Mouse (Mus musculus): ENCODE results near the gene Ptpru. TPM values are rescaled to one million over a fixed set of nuclear protein-coding genes. Genes with fewer than 3 reads are reported as not detected.

Ptpru gene
- 4.3 TPM for polyA plus RNA-seq (2015; fragmentation: Illumina TruSeq; extraction: RNeasy Lipid Tissue Mini Kit (QIAGEN cat#74804); ENCODE audit: insufficient read depth, low read depth, low replicate concordance)

DNA sequence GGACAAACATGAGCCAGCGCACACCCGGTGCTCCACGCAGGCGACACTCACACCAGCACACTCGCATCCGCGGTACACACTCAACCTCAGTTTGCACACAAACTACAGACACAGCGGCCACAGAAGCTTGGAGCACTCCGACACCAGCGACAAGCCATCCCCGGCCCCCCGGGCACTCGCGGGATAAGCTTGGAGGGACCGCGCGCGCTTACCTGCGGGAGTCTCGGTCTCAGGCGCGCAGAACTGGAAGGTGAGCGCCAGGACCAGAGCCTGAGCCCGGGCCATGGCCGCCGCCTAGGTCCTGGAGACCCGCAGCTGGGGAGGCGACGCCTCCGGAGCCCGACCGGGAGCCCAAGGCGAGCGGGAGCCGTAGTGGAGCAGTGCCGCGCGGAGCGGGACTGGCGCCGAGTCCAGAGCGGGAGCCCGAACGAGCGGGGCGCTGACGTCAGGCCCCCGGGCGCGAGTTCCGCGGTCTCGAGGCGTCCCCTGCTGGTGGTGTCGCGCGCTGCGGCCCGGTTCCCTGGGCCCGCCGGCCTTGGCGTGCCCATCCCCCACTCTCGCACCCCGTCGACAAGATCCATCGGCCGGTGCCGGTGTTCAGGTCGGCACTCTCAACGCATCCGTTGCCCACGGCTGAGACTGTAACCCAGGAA is at the start of gene Ptpru:
Gene Ptpru, minus strand, starts transcription at position 417 of the 653 bp plus-strand sequence.

DNA sequence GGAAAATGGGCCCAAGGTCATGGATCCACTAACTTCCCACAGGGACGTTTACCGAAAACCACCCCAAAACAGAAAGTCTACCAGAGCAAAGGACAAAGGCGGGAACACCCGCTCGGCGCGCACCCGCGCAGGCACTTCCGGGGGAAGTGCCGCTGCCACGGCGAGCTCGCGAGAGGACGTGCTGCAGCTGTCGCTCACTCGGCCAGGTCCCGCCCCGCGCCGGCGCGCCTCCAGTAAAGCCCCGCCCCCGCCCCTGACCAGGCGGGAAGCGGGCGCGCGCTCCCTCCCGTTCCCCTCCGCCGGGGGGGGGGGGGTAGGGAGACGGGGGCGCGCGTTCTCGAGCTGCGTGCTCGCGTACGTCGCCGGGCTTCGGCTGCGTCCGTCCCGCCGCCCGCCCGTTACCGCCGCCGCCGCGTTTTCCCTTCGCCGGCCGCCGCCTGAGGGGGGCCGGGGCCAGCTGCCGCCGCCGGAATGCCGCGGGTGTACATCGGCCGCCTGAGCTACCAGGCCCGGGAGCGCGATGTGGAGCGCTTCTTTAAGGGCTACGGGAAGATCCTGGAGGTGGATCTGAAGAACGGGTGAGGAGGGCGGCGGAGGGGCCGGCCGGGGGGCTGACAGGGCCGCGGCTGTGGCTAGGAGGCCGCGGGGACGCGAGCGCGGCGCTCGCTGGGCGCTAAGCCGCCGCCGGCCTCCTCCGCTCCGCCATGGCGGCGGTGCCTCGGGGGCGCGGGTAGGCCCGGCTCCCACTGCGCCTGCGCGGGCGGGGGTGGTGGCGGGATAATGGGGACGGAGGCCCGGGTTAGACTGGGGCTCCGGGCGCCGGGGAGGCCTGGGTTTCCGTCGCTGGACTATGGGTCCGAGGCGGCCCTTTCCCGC is 35.4 kb upstream of the Ptpru start, which contains the start of gene Srsf4:
Gene Srsf4, plus strand, starts transcription at position 325 of the 876 bp plus-strand sequence.

DNA sequence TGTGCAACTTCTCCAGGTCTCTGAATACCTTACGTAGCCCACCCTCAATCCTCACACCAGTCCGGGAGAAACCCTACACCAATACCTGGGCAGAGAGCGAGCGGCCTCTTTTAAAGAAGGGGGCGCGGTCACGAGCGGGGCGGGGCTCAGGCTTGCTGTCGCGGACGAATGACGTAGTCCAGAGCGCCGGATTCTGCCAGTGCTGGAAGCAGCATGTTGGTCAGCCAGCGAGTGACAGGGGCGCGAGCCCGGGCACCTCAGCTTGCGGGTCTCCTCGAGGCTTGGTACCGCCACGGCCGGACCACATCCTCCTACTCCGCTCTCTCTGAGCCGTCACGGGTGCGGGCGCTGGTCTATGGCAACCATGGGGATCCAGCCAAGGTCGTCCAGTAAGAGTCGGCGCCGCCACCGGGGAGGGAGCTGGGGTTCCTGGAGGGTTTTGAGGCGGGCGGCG is 5.2 kb upstream of the Ptpru start, which contains the start of gene Mecr:
Gene Mecr, plus strand, starts transcription at position 181 of the 454 bp plus-strand sequence.

Other genes with a start within 250 kb of the Ptpru start
- gene Mecr, start 5.2 kb upstream of the Ptpru start, polyA plus RNA-seq (2015; fragmentation: Illumina TruSeq; extraction: RNeasy Lipid Tissue Mini Kit (QIAGEN cat#74804); ENCODE audit: insufficient read depth, low read depth, low replicate concordance), result 84.8 TPM
- gene Srsf4, start 35.3 kb upstream of the Ptpru start, polyA plus RNA-seq (2015; fragmentation: Illumina TruSeq; extraction: RNeasy Lipid Tissue Mini Kit (QIAGEN cat#74804); ENCODE audit: insufficient read depth, low read depth, low replicate concordance), result 18.0 TPM
- gene Tmem200b, start 83.5 kb upstream of the Ptpru start, polyA plus RNA-seq (2015; fragmentation: Illumina TruSeq; extraction: RNeasy Lipid Tissue Mini Kit (QIAGEN cat#74804); ENCODE audit: insufficient read depth, low read depth, low replicate concordance), result 2.9 TPM
- not detected for gene Gm10300, start 236.4 kb upstream of the Ptpru start, polyA plus RNA-seq (2015; fragmentation: Illumina TruSeq; extraction: RNeasy Lipid Tissue Mini Kit (QIAGEN cat#74804); ENCODE audit: insufficient read depth, low read depth, low replicate concordance)
- gene Epb41, start 237.0 kb upstream of the Ptpru start, polyA plus RNA-seq (2015; fragmentation: Illumina TruSeq; extraction: RNeasy Lipid Tissue Mini Kit (QIAGEN cat#74804); ENCODE audit: insufficient read depth, low read depth, low replicate concordance), result 16.7 TPM